ENCODE assay signal across 13 mouse cellular contexts in genomic region chr2:51316452-51316851, GRCm38 (mm10).
DNase-seq lines count a peak whose midpoint lies in the region; ATAC-seq and TF ChIP-seq lines count a peak whose summit lies in the region.
"Had no signal": no experiment of that assay in that cellular context is flagged by ENCODE, and none has a peak within 500 bp of the region (broad histone marks: within the 10 kb centered on the region; RNA-seq: fewer than 3 reads in every experiment).

No protein-coding gene starts in this region.

- no peaks in the 10 kb centered on the region for H3K27me3 ChIP-seq in MEL (ENCODE audit: control insufficient read depth in 1 of 2, insufficient read depth in 2 of 2, low read length in 2 of 2)
- H3K27me3 ChIP-seq in forebrain, embryonic 16.5 days (replicated peaks; ENCODE audit: control insufficient read depth, insufficient read depth, low read length) = no peaks in the 10 kb centered on the region
- H3K27me3 ChIP-seq: neural tube, embryonic 12.5 days had no signal

- WGBS in forebrain, embryonic 16.5 days = 85% methylated on average over 8 of the region's 8 CpGs

- no peaks in the 10 kb centered on the region for H3K79me2 ChIP-seq in MEL (ENCODE audit: control insufficient read depth, insufficient read depth, low read length, poor library complexity)

- intact Hi-C loops in left cerebral cortex, adult 2 months (cut with DNase I) = no loop called here
- intact Hi-C loops in left cerebral cortex, postnatal 36 days (cut with DNase I) = no loop called here

- no peak for TF ChIP-seq POLR2A in MEL (IDR thresholded peaks at IDR 0.05; ENCODE audit: control insufficient read depth in 1 of 2, insufficient read depth in 1 of 2, low read depth in 1 of 2, low read length in 2 of 2, poor library complexity in 1 of 2)

- H3K9ac ChIP-seq in MEL (ENCODE audit: control insufficient read depth, low read depth, low read length, poor library complexity, severe bottlenecking) = no peak overlapping the region
- no peak overlapping the region for H3K9ac ChIP-seq in forebrain, embryonic 16.5 days (replicated peaks; ENCODE audit: low read depth, low read length)
- H3K9ac ChIP-seq: lung, embryonic 14.5 days; neural tube, embryonic 12.5 days had no signal

- TF ChIP-seq CTCF in left cerebral cortex, adult 2 months (IDR thresholded peaks at IDR 0.05) = peak; percentile 12
- peak; percentile 21 to 52 (median 36); a peak in 5 of 6 replicates for TF ChIP-seq CTCF in MEL (IDR thresholded peaks at IDR 0.05 in 2 of 3, conservative IDR thresholded peaks at IDR 0.05 in 1 of 3; ENCODE audit: control insufficient read depth in 1 of 3, insufficient read depth in 1 of 3, low read depth in 2 of 3, low read length in 3 of 3, poor library complexity in 1 of 3, severe bottlenecking in 1 of 3)

- H3K4me3 ChIP-seq in left cerebral cortex, adult 2 months = no peak overlapping the region
- no peak overlapping the region for H3K4me3 ChIP-seq in MEL (ENCODE audit: control insufficient read depth in 1 of 2, insufficient read depth in 1 of 2, low read depth in 2 of 2, low read length in 2 of 2)
- no peak overlapping the region for H3K4me3 ChIP-seq in forebrain, embryonic 16.5 days (replicated peaks; ENCODE audit: low read length)
- H3K4me3 ChIP-seq: neural tube, embryonic 12.5 days had no signal

- no peaks in the 10 kb centered on the region for H3K4me1 ChIP-seq in MEL (ENCODE audit: control insufficient read depth in 1 of 2, insufficient read depth in 2 of 2, low read length in 2 of 2)
- no peaks in the 10 kb centered on the region for H3K4me1 ChIP-seq in forebrain, embryonic 16.5 days (replicated peaks; ENCODE audit: control insufficient read depth, insufficient read depth, low read length)
- H3K4me1 ChIP-seq: neural tube, embryonic 12.5 days had no signal

- DNase-seq in left cerebral cortex, adult 2 months (ENCODE audit: extremely low spot score in 1 of 2, low spot score in 2 of 2) = no peak
- DNase-seq in left cerebral cortex, postnatal 36 days (ENCODE audit: low spot score in 2 of 2) = no peak
- DNase-seq in 416B (ENCODE audit: low read depth) (peak; percentile 12), MEL (ENCODE audit: low read depth, low spot score) (peak; percentile 49)
- DNase-seq in forelimb bud, embryonic 11.5 days (ENCODE audit: low read depth, low spot score) = peak; percentile 19
- DNase-seq: cerebellum, adult 8-10 months; embryo, embryonic 11 days; gastrocnemius, postnatal 36 days; kidney, postnatal 25 days; lung, embryonic 14.5 days had no signal

- no peak for TF ChIP-seq EP300 in MEL (IDR thresholded peaks at IDR 0.05; ENCODE audit: low read depth in 1 of 2, low read length in 2 of 2)

- peak; percentile 5; the same call in 1 of the 2 replicates for TF ChIP-seq RAD21 in MEL (IDR thresholded peaks at IDR 0.05; ENCODE audit: low read depth, low read length)

- ATAC-seq in megakaryocyte progenitor cell, adult 5-6 weeks (replicated peaks; ENCODE audit: poor library complexity) = no peak
- ATAC-seq in forebrain, embryonic 16.5 days = no peak

- H3K9me3 ChIP-seq in MEL (replicated peaks; ENCODE audit: insufficient read depth, low read length) = no peaks in the 10 kb centered on the region
- no peaks in the 10 kb centered on the region for H3K9me3 ChIP-seq in forebrain, embryonic 16.5 days (ENCODE audit: control insufficient read depth, low read length)

- no peaks in the 10 kb centered on the region for H3K36me3 ChIP-seq in MEL (ENCODE audit: control insufficient read depth in 1 of 2, insufficient read depth in 2 of 2, low read length in 2 of 2)
- H3K36me3 ChIP-seq in forebrain, embryonic 16.5 days (ENCODE audit: control insufficient read depth, insufficient read depth) = no peaks in the 10 kb centered on the region
- H3K36me3 ChIP-seq: neural tube, embryonic 12.5 days had no signal

- no peak overlapping the region for H3K27ac ChIP-seq in left cerebral cortex, adult 2 months
- H3K27ac ChIP-seq in MEL (ENCODE audit: control insufficient read depth, low read depth, low read length) = no peak overlapping the region
- no peak overlapping the region for H3K27ac ChIP-seq in forebrain, embryonic 16.5 days (ENCODE audit: low read length)
- H3K27ac ChIP-seq: neural tube, embryonic 12.5 days had no signal

- no peak overlapping the region for H3K4me2 ChIP-seq in forebrain, embryonic 16.5 days (ENCODE audit: low read length)
- H3K4me2 ChIP-seq: lung, embryonic 14.5 days; neural tube, embryonic 12.5 days had no signal

TF ChIP-seq in MEL, 35 proteins besides CTCF, POLR2A, EP300 and RAD21:
- TF ChIP-seq SMC3 (IDR thresholded peaks at IDR 0.05; ENCODE audit: low read depth, low read length) = peak; percentile 33
- TF ChIP-seq GATA1 (IDR thresholded peaks at IDR 0.05; ENCODE audit: low read depth, low read length) = no peak
- no peak for TF ChIP-seq GABPA (IDR thresholded peaks at IDR 0.05; ENCODE audit: low read depth, low read length)
- TF ChIP-seq POLR2AphosphoS2 (IDR thresholded peaks at IDR 0.05; ENCODE audit: low read length) = no peak
- TF ChIP-seq NRF1 (IDR thresholded peaks at IDR 0.05; ENCODE audit: insufficient read depth, low read depth, low read length, poor library complexity, severe bottlenecking) = no peak
- no peak for TF ChIP-seq KAT2A (conservative IDR thresholded peaks at IDR 0.05; ENCODE audit: low read depth, low read length)
- TF ChIP-seq ZC3H11A (IDR thresholded peaks at IDR 0.05; ENCODE audit: low read depth, low read length) = no peak

Comparison
In these comparisons a context has a peak if more than half of its experiments do, and no peak if none do; other contexts are left out.
1. DNase-seq: peak in 416B (single experiment), MEL (single experiment) and forelimb bud, embryonic 11.5 days (single experiment); none in left cerebral cortex, adult 2 months (0 of 2) and left cerebral cortex, postnatal 36 days (0 of 2).